Mouse (Mus musculus) embryonic facial prominence, embryonic 12.5 days (tissue): Measurements from ENCODE around the gene Cep250. TPM values are rescaled to one million over a fixed set of nuclear protein-coding genes. Genes with fewer than 3 reads are reported as not detected.
A peak's percentile ranks its signal among the peaks of the same experiment; 100 is the strongest.
"Not testable (repeated sequence)": the region's sequence is repeated elsewhere in the genome, so short reads cannot be mapped to it uniquely, and the experiment has no call there.

ENCODE experiments used
- ATAC-seq: fragments of 200-750 bp; cut with Nextera tagmentation; 2 replicates; pipeline ENCODE4 v1.8.0; 2017; ENCODE audit not compliant: insufficient number of reproducible peaks, insufficient read depth, low FRiP score, low TSS enrichment
- H3K27ac ChIP-seq: fragments of 300-500 bp; sonication (generic); 2 replicates; pipeline ENCODE4 v1.5.1; 2016; ENCODE audit warnings: mild to moderate bottlenecking
- H3K27me3 ChIP-seq: fragments of 300-500 bp; sonication (generic); 2 replicates; pipeline ENCODE4 v1.6.1; 2016; ENCODE audit warnings: mild to moderate bottlenecking, moderate library complexity
- H3K36me3 ChIP-seq: fragments of 300-500 bp; sonication (generic); 2 replicates; pipeline ENCODE4 v1.6.1; 2016; ENCODE audit warnings: mild to moderate bottlenecking
- H3K4me1 ChIP-seq: fragments of 300-500 bp; sonication (generic); 2 replicates; pipeline ENCODE4 v1.6.1; 2016
- H3K4me2 ChIP-seq: fragments of 300-500 bp; sonication (generic); replicated peaks from 2 replicates; pipeline ENCODE4 v1.6.1; 2016; ENCODE audit warnings: mild to moderate bottlenecking, moderate library complexity
- H3K4me3 ChIP-seq: fragments of 300-500 bp; sonication (generic); 2 replicates; pipeline ENCODE4 v1.5.1; 2016; ENCODE audit warnings: mild to moderate bottlenecking
- H3K9ac ChIP-seq: fragments of 300-500 bp; sonication (generic); 2 replicates; pipeline ENCODE4 v1.6.1; 2016; ENCODE audit warnings: mild to moderate bottlenecking, moderate library complexity
- H3K9me3 ChIP-seq: fragments of 300-500 bp; sonication (generic); 2 replicates; pipeline ENCODE4 v1.6.1; 2016; ENCODE audit warnings: mild to moderate bottlenecking, moderate library complexity
- WGBS: fragments of 180-500 bp; shearing (Covaris S2); methylation state at CpG from one replicate; pipeline ENCODE4 v1.1.7; 2016; 5-methylcytosine and 5-hydroxymethylcytosine counted together
- polyA plus RNA-seq: library from polyadenylated mRNA; unstranded; fragments of >200 nt; fragmentation: Nextera tagmentation; extraction: Ambion mirVana; gene quantifications from 2 replicates; pipeline ENCODE4 v1.2.1, GENCODE M21; 2016

Cep250 gene
- polyA plus RNA-seq, result 33.3 and 35.2 TPM in 2 replicates

- H3K36me3 ChIP-seq, result no peaks in the 10 kb centered on the region
- H3K27ac ChIP-seq, result peak within 1 kb of the TSS; percentile 85
- H3K27me3 ChIP-seq, result 0 out of 2 replicates have a peak, but pooled peaks cover 2% of the 10 kb centered on the region
- no peaks in the 10 kb centered on the region for H3K9me3 ChIP-seq
- H3K9ac ChIP-seq, result peak within 1 kb of the TSS; percentile 96
- peak within 1 kb of the TSS; percentile 53 for H3K4me2 ChIP-seq
- ATAC-seq, result peak; percentile 96
- under 1% methylated on average over 58 of the region's 59 CpGs for WGBS
- peaks cover 4% of the 10 kb centered on the region; the same call in 1 of the 2 replicates for H3K4me1 ChIP-seq
- H3K4me3 ChIP-seq, result peak within 1 kb of the TSS; percentile 93
These were observed at the start of gene Cep250 for GRCm38 (mm10) chr2:155956134-155957059. Gene Cep250, plus strand, starts transcription at chr2:155956458.

- peaks cover 50% of the 10 kb centered on the region for H3K36me3 ChIP-seq
- WGBS, result 92% methylated on average over 6 of the region's 6 CpGs
These were observed 41.6 kb upstream of the Cep250 start for GRCm38 (mm10) chr2:155914684-155915083.

GRCm38 (mm10) chr2:155923143-155923542, 33.1 kb upstream of the Cep250 start:
- Histone ChIP-seq H3K27ac (no peak overlapping the region), H3K27me3 (no peaks in the 10 kb centered on the region), H3K4me3 (no peak overlapping the region), H3K9ac (no peak overlapping the region), H3K9me3 (no peaks in the 10 kb centered on the region), H3K4me1 (no peaks in the 10 kb centered on the region), H3K4me2 (no peak overlapping the region), H3K36me3 (peaks cover 16% of the 10 kb centered on the region; the same call in 1 of the 2 replicates)
- 96% methylated on average over 7 of the region's 7 CpGs for WGBS
- ATAC-seq, result no peak

More at GRCm38 (mm10) chr2:155914684-155915083, 41.6 kb upstream of the Cep250 start:
- H3K4me1 ChIP-seq, result no peaks in the 10 kb centered on the region
- H3K4me3 ChIP-seq, result no peak overlapping the region
- H3K27ac ChIP-seq, result no peak overlapping the region
- no peaks in the 10 kb centered on the region for H3K27me3 ChIP-seq
- H3K4me2 ChIP-seq, result no peak overlapping the region
- H3K9ac ChIP-seq, result no peak overlapping the region
- no peak for ATAC-seq
- no peaks in the 10 kb centered on the region for H3K9me3 ChIP-seq

GRCm38 (mm10) chr2:155925213-155925612, 31.0 kb upstream of the Cep250 start:
- H3K4me1 ChIP-seq, H3K9ac ChIP-seq, ATAC-seq, H3K9me3 ChIP-seq, H3K36me3 ChIP-seq, H3K4me3 ChIP-seq, H3K27ac ChIP-seq, H3K27me3 ChIP-seq, H3K4me2 ChIP-seq: not testable (repeated sequence)
- WGBS, result 98% methylated on average over 6 of the region's 6 CpGs

- Histone ChIP-seq H3K9ac (peak overlapping the region; percentile 67), H3K4me1 (peaks cover 15% of the 10 kb centered on the region), H3K36me3 (0 out of 2 replicates have a peak, but pooled peaks cover 6% of the 10 kb centered on the region), H3K4me3 (peak overlapping the region; percentile 73), H3K9me3 (no peaks in the 10 kb centered on the region), H3K27ac (no peak overlapping the region), H3K4me2 (peak overlapping the region; percentile 69), H3K27me3 (no peaks in the 10 kb centered on the region)
- ATAC-seq, result no peak
- WGBS, result 64% methylated on average over 7 of the region's 7 CpGs
These were observed 27.4 kb upstream of the Cep250 start for GRCm38 (mm10) chr2:155928711-155929345.

- peaks cover 15% of the 10 kb centered on the region for H3K4me1 ChIP-seq
- peak within 1 kb of the TSS; percentile 69 for H3K4me2 ChIP-seq
- H3K27ac ChIP-seq, result peak within 1 kb of the TSS; percentile 90
- H3K9ac ChIP-seq, result peak within 1 kb of the TSS; percentile 67
- under 1% methylated on average over 38 of the region's 38 CpGs for WGBS
- no peaks in the 10 kb centered on the region for H3K36me3 ChIP-seq
- peak within 1 kb of the TSS; percentile 73 for H3K4me3 ChIP-seq
- H3K27me3 ChIP-seq, result no peaks in the 10 kb centered on the region
- no peaks in the 10 kb centered on the region for H3K9me3 ChIP-seq
- peak; percentile 90 for ATAC-seq
These were observed 26.5 kb upstream of the Cep250 start, which contains the start of gene Uqcc1 for GRCm38 (mm10) chr2:155929531-155930442. Gene Uqcc1, minus strand, starts transcription at chr2:155930310.

GRCm38 (mm10) chr2:155939897-155940529, 16.2 kb upstream of the Cep250 start:
- Histone ChIP-seq H3K9me3 (no peaks in the 10 kb centered on the region), H3K4me3 (no peak overlapping the region), H3K27ac (no peak overlapping the region), H3K4me2 (no peak overlapping the region), H3K36me3 (no peaks in the 10 kb centered on the region), H3K4me1 (peaks cover 28% of the 10 kb centered on the region), H3K27me3 (no peaks in the 10 kb centered on the region), H3K9ac (no peak overlapping the region)
- no peak for ATAC-seq
- 73% methylated on average over 7 of the region's 7 CpGs for WGBS

GRCm38 (mm10) chr2:155940681-155941080, 15.6 kb upstream of the Cep250 start, which contains the start of gene Gm15557:
Gene Gm15557, plus strand, starts transcription at chr2:155940728.
- WGBS, result 82% methylated on average over 3 of the region's 3 CpGs
- no peak within 1 kb of the TSS for H3K27ac ChIP-seq
- H3K9ac ChIP-seq, result no peak within 1 kb of the TSS
- H3K4me1 ChIP-seq, result peaks cover 34% of the 10 kb centered on the region
- H3K36me3 ChIP-seq, result no peaks in the 10 kb centered on the region
- no peaks in the 10 kb centered on the region for H3K27me3 ChIP-seq
- no peak within 1 kb of the TSS for H3K4me3 ChIP-seq
- ATAC-seq, result no peak
- no peak within 1 kb of the TSS for H3K4me2 ChIP-seq
- H3K9me3 ChIP-seq, result no peaks in the 10 kb centered on the region

- H3K27ac ChIP-seq, result no peak overlapping the region
- 79% methylated on average over 40 of the region's 40 CpGs for WGBS
- no peaks in the 10 kb centered on the region for H3K27me3 ChIP-seq
- H3K9ac ChIP-seq, result 0 out of 2 replicates have a peak overlapping the region, but pooled peaks have one; percentile 8
- no peak for ATAC-seq
- H3K9me3 ChIP-seq, result no peaks in the 10 kb centered on the region
- peaks cover 46% of the 10 kb centered on the region for H3K4me1 ChIP-seq
- no peak overlapping the region; the same call in 1 of the 2 replicates for H3K4me2 ChIP-seq
- H3K4me3 ChIP-seq, result no peak overlapping the region
- H3K36me3 ChIP-seq, result no peaks in the 10 kb centered on the region
These were observed 14.4 kb upstream of the Cep250 start for GRCm38 (mm10) chr2:155941697-155942442.

- Histone ChIP-seq H3K36me3 (no peaks in the 10 kb centered on the region), H3K9me3 (no peaks in the 10 kb centered on the region), H3K4me2 (peak overlapping the region; percentile 39), H3K4me3 (peak overlapping the region; percentile 13), H3K9ac (0 out of 2 replicates have a peak overlapping the region, but pooled peaks have one; percentile 5), H3K27me3 (no peaks in the 10 kb centered on the region), H3K27ac (no peak overlapping the region), H3K4me1 (peaks cover 46% of the 10 kb centered on the region)
- no peak for ATAC-seq
- WGBS, result 2% methylated on average over 8 of the region's 8 CpGs
These were observed 12.8 kb upstream of the Cep250 start for GRCm38 (mm10) chr2:155943463-155943862.
